ENCODE assay signal across 8 mouse cellular contexts in genomic region chr13:55486029-55486794, GRCm38 (mm10). TPM values are rescaled to one million over a fixed set of nuclear protein-coding genes. Genes with fewer than 3 reads are reported as not detected.
DNase-seq lines count a peak whose midpoint lies in the region; ATAC-seq lines count a peak whose summit lies in the region.

No protein-coding gene starts in this region.

- H3K27me3 ChIP-seq in liver, embryonic 11.5 days (replicated peaks; ENCODE audit: control insufficient read depth, insufficient read depth, low read length): peaks cover 66% of the 10 kb centered on the region
- no peaks in the 10 kb centered on the region for H3K27me3 ChIP-seq in embryonic facial prominence, embryonic 14.5 days (replicated peaks; ENCODE audit: control insufficient read depth, insufficient read depth, low read length)
- H3K27me3 ChIP-seq in hindbrain, embryonic 12.5 days: no peaks in the 10 kb centered on the region
- no peaks in the 10 kb centered on the region for H3K27me3 ChIP-seq in midbrain, embryonic 15.5 days (replicated peaks)

- DNase-seq in liver, embryonic 11.5 days (ENCODE audit: low spot score): no peak
- DNase-seq in liver: no peak
- DNase-seq in embryonic facial prominence, embryonic 14.5 days (ENCODE audit: low spot score): no peak
- DNase-seq in thymus, postnatal 0 days (ENCODE audit: low spot score): no peak
- DNase-seq in thymus, adult 18-20 months: no peak
- DNase-seq in urinary bladder, adult 18-20 months (ENCODE audit: low spot score in 2 of 2): no peak

- peak overlapping the region; percentile 77 for H3K4me2 ChIP-seq in liver, embryonic 11.5 days
- H3K4me2 ChIP-seq in embryonic facial prominence, embryonic 14.5 days (ENCODE audit: low read depth, low read length): peak overlapping the region; percentile 60
- peak overlapping the region; percentile 96 for H3K4me2 ChIP-seq in hindbrain, embryonic 12.5 days (replicated peaks)
- peak overlapping the region; percentile 94 for H3K4me2 ChIP-seq in midbrain, embryonic 15.5 days

- H3K27ac ChIP-seq in liver, embryonic 11.5 days (ENCODE audit: low read depth, low read length): no peak overlapping the region
- H3K27ac ChIP-seq in embryonic facial prominence, embryonic 14.5 days (replicated peaks; ENCODE audit: low read depth, low read length): peak overlapping the region; percentile 90; the same call in 1 of the 2 replicates
- H3K27ac ChIP-seq in hindbrain, embryonic 12.5 days: peak overlapping the region; percentile 99
- peak overlapping the region; percentile 99 for H3K27ac ChIP-seq in midbrain, embryonic 15.5 days

- H3K4me3 ChIP-seq in liver, embryonic 11.5 days (ENCODE audit: low read depth, low read length): peak overlapping the region; percentile 76
- peak overlapping the region; percentile 92 for H3K4me3 ChIP-seq in embryonic facial prominence, embryonic 14.5 days (ENCODE audit: low read depth, low read length)
- H3K4me3 ChIP-seq in hindbrain, embryonic 12.5 days: peak overlapping the region; percentile 98
- H3K4me3 ChIP-seq in midbrain, embryonic 15.5 days: peak overlapping the region; percentile 77

- no peaks in the 10 kb centered on the region; the same call in 1 of the 2 replicates for H3K36me3 ChIP-seq in liver, embryonic 11.5 days (ENCODE audit: control insufficient read depth, insufficient read depth, low read length)
- H3K36me3 ChIP-seq in embryonic facial prominence, embryonic 14.5 days (ENCODE audit: control insufficient read depth, insufficient read depth, low read length): peaks cover 16% of the 10 kb centered on the region
- H3K36me3 ChIP-seq in hindbrain, embryonic 12.5 days: peaks cover 22% of the 10 kb centered on the region
- peaks cover 11% of the 10 kb centered on the region for H3K36me3 ChIP-seq in midbrain, embryonic 15.5 days (replicated peaks)

- no peaks in the 10 kb centered on the region for H3K9me3 ChIP-seq in liver, embryonic 11.5 days (ENCODE audit: control insufficient read depth, low read length)
- H3K9me3 ChIP-seq in embryonic facial prominence, embryonic 14.5 days (ENCODE audit: control insufficient read depth, low read length): no peaks in the 10 kb centered on the region
- no peaks in the 10 kb centered on the region for H3K9me3 ChIP-seq in hindbrain, embryonic 12.5 days (replicated peaks)
- no peaks in the 10 kb centered on the region for H3K9me3 ChIP-seq in midbrain, embryonic 15.5 days

- WGBS in liver, embryonic 11.5 days: 48% methylated on average over 14 of the region's 14 CpGs
- 31% methylated on average over 14 of the region's 14 CpGs for WGBS in embryonic facial prominence, embryonic 14.5 days
- WGBS in hindbrain, embryonic 12.5 days: 35% methylated on average over 14 of the region's 14 CpGs
- WGBS in midbrain, embryonic 15.5 days: 20% methylated on average over 14 of the region's 14 CpGs

- ATAC-seq in liver, embryonic 11.5 days (replicated peaks; ENCODE audit: low FRiP score): no peak
- ATAC-seq in embryonic facial prominence, embryonic 14.5 days (ENCODE audit: low read depth): no peak
- ATAC-seq in hindbrain, embryonic 12.5 days (ENCODE audit: low FRiP score): no peak
- no peak for ATAC-seq in midbrain, embryonic 15.5 days (replicated peaks)

- H3K4me1 ChIP-seq in liver, embryonic 11.5 days (replicated peaks; ENCODE audit: control insufficient read depth, insufficient read depth, low read length): peaks cover 32% of the 10 kb centered on the region
- peaks cover 35% of the 10 kb centered on the region for H3K4me1 ChIP-seq in embryonic facial prominence, embryonic 14.5 days (ENCODE audit: control insufficient read depth, insufficient read depth, low read length)
- peaks cover 49% of the 10 kb centered on the region for H3K4me1 ChIP-seq in hindbrain, embryonic 12.5 days
- H3K4me1 ChIP-seq in midbrain, embryonic 15.5 days: peaks cover 51% of the 10 kb centered on the region

- H3K9ac ChIP-seq in liver, embryonic 11.5 days (ENCODE audit: low read depth, low read length): peak overlapping the region; percentile 82
- peak overlapping the region; percentile 99 for H3K9ac ChIP-seq in embryonic facial prominence, embryonic 14.5 days (ENCODE audit: low read depth, low read length)
- H3K9ac ChIP-seq in hindbrain, embryonic 12.5 days: peak overlapping the region; percentile 100
- peak overlapping the region; percentile 100 for H3K9ac ChIP-seq in midbrain, embryonic 15.5 days

RNA-seq across cellular contexts. Expression of gene Dbn1, which starts 1.7 kb away (rescaled TPM):
- 64.9 and 69.0 TPM in 2 replicates for polyA plus RNA-seq in liver, embryonic 11.5 days (2014; fragmentation: Nextera tagmentation; extraction: Ambion mirVana)
- 141 and 167 TPM in 2 replicates for polyA plus RNA-seq in embryonic facial prominence, embryonic 14.5 days (2014; fragmentation: Nextera tagmentation; extraction: Ambion mirVana)
- 585 and 628 TPM in 2 replicates for polyA plus RNA-seq in hindbrain, embryonic 12.5 days (2016; fragmentation: Nextera tagmentation; extraction: Ambion mirVana)
- polyA plus RNA-seq in midbrain, embryonic 15.5 days (2015; fragmentation: Nextera tagmentation; extraction: Ambion mirVana): 622 and 645 TPM in 2 replicates
- polyA plus RNA-seq in thymus, postnatal 0 days (2015; fragmentation: Nextera tagmentation; extraction: Ambion mirVana): 8.4 and 9.3 TPM in 2 replicates

RNA-seq across cellular contexts. Expression of gene Prr7, which starts 22.1 kb away (rescaled TPM):
- 0.29 and 0.35 TPM in 2 replicates for polyA plus RNA-seq in liver, embryonic 11.5 days (2014; fragmentation: Nextera tagmentation; extraction: Ambion mirVana)
- polyA plus RNA-seq in embryonic facial prominence, embryonic 14.5 days (2014; fragmentation: Nextera tagmentation; extraction: Ambion mirVana): 1.9 and 2.7 TPM in 2 replicates
- 1.1 and 1.5 TPM in 2 replicates for polyA plus RNA-seq in hindbrain, embryonic 12.5 days (2016; fragmentation: Nextera tagmentation; extraction: Ambion mirVana)
- 5.5 and 5.7 TPM in 2 replicates for polyA plus RNA-seq in midbrain, embryonic 15.5 days (2015; fragmentation: Nextera tagmentation; extraction: Ambion mirVana)
- 0.27 and 0.46 TPM in 2 replicates for polyA plus RNA-seq in thymus, postnatal 0 days (2015; fragmentation: Nextera tagmentation; extraction: Ambion mirVana)

RNA-seq across cellular contexts. Expression of gene Pdlim7, which starts 27.3 kb away (rescaled TPM):
- 86.4 and 94.6 TPM in 2 replicates for polyA plus RNA-seq in liver, embryonic 11.5 days (2014; fragmentation: Nextera tagmentation; extraction: Ambion mirVana)
- 194 and 204 TPM in 2 replicates for polyA plus RNA-seq in embryonic facial prominence, embryonic 14.5 days (2014; fragmentation: Nextera tagmentation; extraction: Ambion mirVana)
- polyA plus RNA-seq in hindbrain, embryonic 12.5 days (2016; fragmentation: Nextera tagmentation; extraction: Ambion mirVana): 154 and 158 TPM in 2 replicates
- 167 and 171 TPM in 2 replicates for polyA plus RNA-seq in midbrain, embryonic 15.5 days (2015; fragmentation: Nextera tagmentation; extraction: Ambion mirVana)
- 37.5 and 39.4 TPM in 2 replicates for polyA plus RNA-seq in thymus, postnatal 0 days (2015; fragmentation: Nextera tagmentation; extraction: Ambion mirVana)

RNA-seq across cellular contexts. Expression of gene Grk6, which starts 41.3 kb away (rescaled TPM):
- polyA plus RNA-seq in liver, embryonic 11.5 days (2014; fragmentation: Nextera tagmentation; extraction: Ambion mirVana): 45.8 and 49.0 TPM in 2 replicates
- polyA plus RNA-seq in embryonic facial prominence, embryonic 14.5 days (2014; fragmentation: Nextera tagmentation; extraction: Ambion mirVana): 44.0 and 46.6 TPM in 2 replicates
- 48.9 and 54.4 TPM in 2 replicates for polyA plus RNA-seq in hindbrain, embryonic 12.5 days (2016; fragmentation: Nextera tagmentation; extraction: Ambion mirVana)
- 40.8 and 41.4 TPM in 2 replicates for polyA plus RNA-seq in midbrain, embryonic 15.5 days (2015; fragmentation: Nextera tagmentation; extraction: Ambion mirVana)
- polyA plus RNA-seq in thymus, postnatal 0 days (2015; fragmentation: Nextera tagmentation; extraction: Ambion mirVana): 76.9 and 87.8 TPM in 2 replicates

RNA-seq across cellular contexts. Expression of gene Dok3, which starts 42.9 kb away (rescaled TPM):
- polyA plus RNA-seq in liver, embryonic 11.5 days (2014; fragmentation: Nextera tagmentation; extraction: Ambion mirVana): 4.3 and 6.0 TPM in 2 replicates
- polyA plus RNA-seq in embryonic facial prominence, embryonic 14.5 days (2014; fragmentation: Nextera tagmentation; extraction: Ambion mirVana): 2.5 and 3.8 TPM in 2 replicates
- 3.7 and 4.7 TPM in 2 replicates for polyA plus RNA-seq in hindbrain, embryonic 12.5 days (2016; fragmentation: Nextera tagmentation; extraction: Ambion mirVana)
- polyA plus RNA-seq in midbrain, embryonic 15.5 days (2015; fragmentation: Nextera tagmentation; extraction: Ambion mirVana): 5.6 and 6.4 TPM in 2 replicates
- polyA plus RNA-seq in thymus, postnatal 0 days (2015; fragmentation: Nextera tagmentation; extraction: Ambion mirVana): 2.6 and 2.7 TPM in 2 replicates
